Mouse (Mus musculus) spleen, adult 2 months (tissue): ENCODE measurements at regions not wholly inside any gene's neighbourhood (a gene's known extent, or its start where the extent isn't known, plus 50 kb on each side); places are given as distances from the start of the nearest gene placed in this dataset.

ENCODE experiments used
- CTCF ChIP-seq: fragments of 200-500 bp; IDR thresholded peaks from 2 replicates; pipeline ENCODE4 v1.5.1; 2011; ENCODE audit warnings: mild to moderate bottlenecking, inconsistent platforms; ENCODE audit not compliant: insufficient read depth, insufficient read length, insufficient replicate concordance; ENCODE audit errors: extremely low read depth
- POLR2A ChIP-seq: fragments of 200-500 bp; IDR thresholded peaks from 2 replicates; pipeline ENCODE4 v1.6.1; 2011; ENCODE audit warnings: low read depth, low read length, inconsistent platforms

DNA sequence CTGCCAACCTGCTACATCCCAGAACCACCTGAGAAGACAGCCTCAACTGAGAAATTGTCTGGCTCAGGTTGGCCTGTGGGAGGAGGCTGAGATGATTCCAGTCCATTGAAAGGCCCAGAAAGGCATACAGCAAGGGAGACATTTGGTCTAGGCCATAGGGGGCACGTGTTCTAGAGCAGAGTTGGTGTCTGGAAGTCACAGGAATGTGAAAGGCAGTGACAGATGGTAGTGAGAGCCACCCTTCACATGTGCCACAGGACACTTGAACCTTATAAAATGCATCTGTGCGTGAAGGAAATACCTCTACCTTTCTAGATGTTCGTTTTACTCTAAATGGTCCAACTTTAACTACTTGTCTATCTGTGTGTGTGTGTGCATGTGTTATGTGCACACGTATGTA is 326.1 kb downstream of the Gm49356 start:
- TF ChIP-seq POLR2A (no peak), CTCF (no peak)
